Mouse (Mus musculus) heart, embryonic 14.5 days (tissue): ENCODE data around the gene Pkp4. TPM values are rescaled to one million over a fixed set of nuclear protein-coding genes. Genes with fewer than 3 reads are reported as not detected.

ENCODE experiments used
- ATAC-seq: fragments of 200-750 bp; cut with Nextera tagmentation; 2 replicates; pipeline ENCODE4 v1.8.0; 2017; ENCODE audit warnings: low read depth, moderate TSS enrichment; ENCODE audit not compliant: insufficient number of reproducible peaks, insufficient read depth, low FRiP score
- H3K27ac ChIP-seq, 2 experiments: fragments of 200-500 bp in 1 of 2; fragments of 300-500 bp in 1 of 2; sonication (generic) in 1 of 2; replicated peaks in 1 of 2; 2 replicates each; pipeline ENCODE4 v1.5.1; 2012 to 2014; ENCODE audit warnings: low read depth in 2 of 2, low read length in 2 of 2, control low read depth in 1 of 2, mild to moderate bottlenecking in 1 of 2, mixed read lengths in 1 of 2; ENCODE audit not compliant: control insufficient read depth in 1 of 2, insufficient read depth in 1 of 2
- H3K27me3 ChIP-seq: fragments of 300-500 bp; sonication (generic); 2 replicates; pipeline ENCODE4 v1.6.1; 2014; ENCODE audit warnings: mild to moderate bottlenecking, low read length, control low read depth; ENCODE audit not compliant: control insufficient read depth, insufficient read depth
- H3K36me3 ChIP-seq: fragments of 300-500 bp; sonication (generic); 2 replicates; pipeline ENCODE4 v1.6.1; 2014; ENCODE audit warnings: mild to moderate bottlenecking, control low read depth, low read length, mixed read lengths; ENCODE audit not compliant: control insufficient read depth, insufficient read depth
- H3K4me1 ChIP-seq, 2 experiments: fragments of 200-500 bp in 1 of 2; fragments of 300-500 bp in 1 of 2; sonication (generic) in 1 of 2; 2 replicates each; pipeline ENCODE4 v1.6.1; 2012 to 2014; ENCODE audit warnings: low read length in 2 of 2, control low read depth in 1 of 2, mixed read lengths in 1 of 2; ENCODE audit not compliant: control insufficient read depth in 2 of 2, insufficient read depth in 2 of 2
- H3K4me2 ChIP-seq: fragments of 300-500 bp; sonication (generic); 2 replicates; pipeline ENCODE4 v1.6.1; 2014; ENCODE audit warnings: mild to moderate bottlenecking, low read length
- H3K4me3 ChIP-seq, 2 experiments: fragments of 200-500 bp in 1 of 2; fragments of 300-500 bp in 1 of 2; sonication (generic) in 1 of 2; 2 replicates each; pipeline ENCODE4 v1.5.1; 2012 to 2014; ENCODE audit warnings: low read length in 2 of 2, mild to moderate bottlenecking in 2 of 2, control low read depth in 1 of 2, low read depth in 1 of 2, moderate library complexity in 1 of 2; ENCODE audit not compliant: control insufficient read depth in 1 of 2, insufficient read depth in 1 of 2
- H3K9ac ChIP-seq: fragments of 300-500 bp; sonication (generic); 2 replicates; pipeline ENCODE4 v1.6.1; 2014; ENCODE audit warnings: mild to moderate bottlenecking, low read length
- H3K9me3 ChIP-seq: fragments of 300-500 bp; sonication (generic); 2 replicates; pipeline ENCODE4 v1.6.1; 2016; ENCODE audit warnings: low read length, control low read depth; ENCODE audit not compliant: control insufficient read depth
- WGBS: fragments of 180-500 bp; shearing (Covaris S2); extraction: QIAGEN DNeasy Blood & Tissue Kit; methylation state at CpG from one replicate; pipeline ENCODE4 v1.1.7; 2014; 5-methylcytosine and 5-hydroxymethylcytosine counted together
- polyA plus RNA-seq: library from polyadenylated mRNA; unstranded; fragments of >200 nt; fragmentation: Nextera tagmentation; extraction: Ambion mirVana; gene quantifications from 2 replicates; pipeline ENCODE4 v1.2.1, GENCODE M21; 2014

Pkp4 gene
- polyA plus RNA-seq, 1 experiment from 2014 or later, result 54.8 TPM

DNA sequence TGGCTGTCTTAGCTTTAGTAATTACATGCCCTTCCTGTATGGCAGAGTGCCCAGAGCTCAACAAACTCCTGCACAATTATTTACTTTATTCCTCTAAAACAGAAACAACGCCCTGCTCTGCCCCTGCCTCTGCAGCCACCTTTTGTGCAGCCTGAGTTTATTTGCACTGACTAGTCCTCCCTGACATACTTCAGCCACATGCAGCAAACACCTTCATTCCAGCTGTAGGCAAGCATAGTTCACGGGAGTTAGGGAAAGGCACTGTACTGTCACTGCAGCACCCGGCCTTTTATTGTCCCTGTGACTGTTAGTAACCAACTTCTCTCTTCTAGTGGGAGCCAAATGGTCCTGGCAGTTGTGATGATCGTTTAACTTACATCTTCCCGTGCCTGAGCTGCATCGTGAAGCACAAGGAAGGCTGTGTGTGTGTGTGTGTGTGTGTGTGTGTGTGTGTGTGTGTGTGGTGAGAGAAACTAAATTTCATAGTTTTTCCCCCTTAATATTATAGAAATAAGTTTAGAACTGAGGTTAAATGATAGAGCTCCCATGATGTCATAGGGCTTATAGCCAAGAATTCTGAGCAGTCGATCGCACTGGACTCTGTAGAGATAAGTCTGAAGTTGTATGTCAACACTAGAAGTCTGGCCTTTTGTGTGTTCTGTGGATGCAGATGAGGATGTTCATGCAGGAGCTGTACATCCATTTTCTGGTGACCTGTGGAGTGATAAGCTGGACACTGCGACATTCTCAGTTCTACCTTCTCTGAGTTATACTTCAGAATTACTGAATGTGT is 59.5 kb downstream of the Pkp4 start:
- Histone ChIP-seq H3K9me3 (no peaks in the 10 kb centered on the region), H3K4me1 (peaks cover 13 to 29% of the 10 kb centered on the region in 2 experiments), H3K36me3 (peaks cover 27% of the 10 kb centered on the region), H3K27me3 (no peaks in the 10 kb centered on the region), H3K4me2 (peak overlapping the region; percentile 36), H3K9ac (peak overlapping the region; percentile 42), H3K27ac (peak overlapping the region; percentile 89 to 91), H3K4me3 (no peak overlapping the region)
- peak; percentile 64; the same call in 1 of the 2 replicates for ATAC-seq
- WGBS, result 7% methylated on average over 9 of the region's 9 CpGs

DNA sequence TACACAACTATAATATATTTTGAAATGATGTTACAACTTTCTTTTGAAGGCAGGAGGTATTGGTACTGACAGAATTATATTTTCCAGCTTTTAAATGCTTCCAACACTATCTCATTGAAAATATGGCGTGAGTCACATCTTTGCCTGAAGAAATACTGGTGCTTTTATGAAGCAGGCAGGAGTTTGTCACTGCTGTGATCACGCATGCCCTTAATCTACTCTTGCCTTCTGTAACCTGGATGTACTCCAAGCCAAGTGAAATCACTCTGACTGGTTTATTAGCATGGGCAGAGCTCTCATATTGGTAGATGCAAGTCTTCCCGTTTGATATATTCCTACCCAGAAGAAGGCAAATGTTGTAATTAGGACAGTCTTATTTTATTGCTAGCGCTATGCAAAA is 65.7 kb downstream of the Pkp4 start:
- WGBS, result 66% methylated on average over 4 of the region's 4 CpGs
- no peak for ATAC-seq
- Histone ChIP-seq H3K9me3 (no peaks in the 10 kb centered on the region), H3K4me1 (peaks cover 5 to 8% of the 10 kb centered on the region in 2 experiments), H3K4me3 (no peak overlapping the region), H3K36me3 (0 out of 2 replicates have a peak, but pooled peaks cover 3% of the 10 kb centered on the region), H3K9ac (no peak overlapping the region), H3K27me3 (no peaks in the 10 kb centered on the region), H3K4me2 (no peak overlapping the region), H3K27ac (no peak overlapping the region)

DNA sequence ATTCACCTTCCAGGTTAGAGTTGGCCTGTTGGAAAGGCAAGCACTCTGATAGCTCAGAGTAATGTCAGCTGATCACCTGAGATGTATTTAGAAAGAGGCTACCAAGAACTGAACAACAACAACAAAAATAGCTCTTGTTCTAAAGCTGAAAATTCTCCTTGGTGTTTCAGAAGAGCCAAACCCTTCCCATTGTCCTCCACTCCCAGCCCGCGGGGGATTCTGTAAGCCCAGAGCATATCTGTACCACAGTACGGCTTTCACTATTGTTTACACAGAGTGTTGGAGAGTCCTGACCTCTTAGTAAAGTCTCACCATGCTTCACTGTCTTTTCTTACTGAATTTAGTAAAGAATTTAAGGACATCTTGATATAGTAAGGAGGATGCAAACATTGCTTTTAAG is 66.4 kb downstream of the Pkp4 start:
- H3K9me3 ChIP-seq, result no peaks in the 10 kb centered on the region
- 73% methylated on average over 3 of the region's 3 CpGs for WGBS
- no peak overlapping the region for H3K9ac ChIP-seq
- ATAC-seq, result no peak
- peaks cover 7 to 10% of the 10 kb centered on the region in 2 experiments; a peak in 3 of 4 replicates for H3K4me1 ChIP-seq
- no peaks in the 10 kb centered on the region for H3K27me3 ChIP-seq
- H3K4me3 ChIP-seq, result no peak overlapping the region
- peaks cover 8% of the 10 kb centered on the region; the same call in 1 of the 2 replicates for H3K36me3 ChIP-seq
- no peak overlapping the region for H3K4me2 ChIP-seq
- no peak overlapping the region for H3K27ac ChIP-seq

DNA sequence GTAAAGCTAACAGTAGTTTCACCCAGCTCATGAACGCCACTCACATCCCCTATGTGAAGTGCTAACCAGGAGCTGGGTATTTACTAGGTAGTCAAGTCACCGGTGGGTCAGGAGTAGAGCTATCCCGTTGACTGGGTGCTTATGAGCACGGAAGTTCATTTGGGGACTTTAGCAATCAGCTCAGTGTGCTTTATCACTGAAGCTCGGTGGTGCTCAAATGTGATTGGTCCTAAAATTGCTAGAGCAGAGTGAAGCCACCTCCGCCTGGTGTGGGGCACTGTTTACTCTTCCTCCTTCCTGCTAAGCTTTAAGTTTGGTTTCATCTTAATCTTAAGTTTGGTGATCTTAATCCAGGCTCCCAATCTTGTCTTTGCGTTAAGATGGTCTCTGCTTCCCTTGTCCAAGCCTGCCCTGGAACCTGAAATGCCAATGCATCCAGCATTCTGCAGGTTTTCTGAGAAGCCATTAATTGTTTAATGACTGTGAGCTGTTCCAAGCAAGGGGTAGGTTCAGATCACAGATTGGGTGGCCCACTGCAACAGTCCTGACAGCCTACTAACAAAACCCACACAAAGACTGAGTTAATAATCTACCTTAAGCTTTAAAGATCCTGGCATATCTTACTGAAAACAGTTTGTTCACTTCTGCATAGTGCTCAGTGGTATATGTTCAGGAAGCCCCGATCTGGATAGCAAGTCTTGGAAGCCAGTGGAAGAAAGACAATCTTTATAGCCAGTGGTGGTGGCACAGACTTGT is 67.0 kb downstream of the Pkp4 start:
- ATAC-seq, result no peak
- Histone ChIP-seq H3K27me3 (no peaks in the 10 kb centered on the region), H3K9ac (no peak overlapping the region), H3K4me1 (peaks cover 10 to 11% of the 10 kb centered on the region in 2 experiments; a peak in 3 of 4 replicates), H3K4me3 (no peak overlapping the region), H3K27ac (no peak overlapping the region), H3K4me2 (no peak overlapping the region), H3K36me3 (peaks cover 15% of the 10 kb centered on the region; the same call in 1 of the 2 replicates), H3K9me3 (no peaks in the 10 kb centered on the region)
- 82% methylated on average over 8 of the region's 8 CpGs for WGBS

DNA sequence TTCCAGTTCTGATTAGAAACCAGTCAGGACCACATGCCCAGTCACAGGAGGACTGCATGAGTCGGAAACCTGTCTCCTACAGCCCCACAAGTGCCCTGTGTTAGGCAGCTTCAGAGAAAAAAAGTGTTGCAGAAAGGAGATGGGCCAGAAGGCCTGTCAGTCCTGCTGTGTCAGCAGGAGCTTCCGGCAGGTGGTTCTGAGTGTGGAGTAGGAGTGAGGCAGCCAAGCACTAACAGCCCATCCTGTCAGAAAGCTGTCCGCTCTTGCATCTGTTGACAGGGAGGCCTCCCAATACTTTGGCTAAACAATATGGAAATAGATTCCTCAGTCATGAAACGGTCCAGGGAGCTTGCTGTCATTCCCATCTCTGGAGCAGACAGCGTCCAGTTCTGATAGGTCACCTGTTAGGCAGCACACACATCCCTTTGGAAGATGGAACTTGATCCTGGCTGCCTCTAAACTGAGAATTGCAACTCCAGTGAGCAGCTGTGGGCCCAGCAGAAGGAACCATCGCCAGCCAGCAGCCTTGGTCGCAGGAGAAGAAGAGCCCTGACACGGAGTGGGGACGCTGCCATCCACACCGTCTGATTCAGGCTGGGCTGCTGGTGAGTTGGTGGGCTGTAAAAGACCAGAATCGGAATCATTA is 68.7 kb downstream of the Pkp4 start:
- no peak overlapping the region for H3K4me2 ChIP-seq
- ATAC-seq, result no peak
- no peak overlapping the region for H3K27ac ChIP-seq
- H3K4me1 ChIP-seq, result peaks cover 19 to 24% of the 10 kb centered on the region in 2 experiments
- H3K36me3 ChIP-seq, result peaks cover 16% of the 10 kb centered on the region; the same call in 1 of the 2 replicates
- H3K27me3 ChIP-seq, result no peaks in the 10 kb centered on the region
- H3K4me3 ChIP-seq, result no peak overlapping the region
- H3K9ac ChIP-seq, result no peak overlapping the region
- H3K9me3 ChIP-seq, result no peaks in the 10 kb centered on the region
- WGBS, result 78% methylated on average over 11 of the region's 11 CpGs

DNA sequence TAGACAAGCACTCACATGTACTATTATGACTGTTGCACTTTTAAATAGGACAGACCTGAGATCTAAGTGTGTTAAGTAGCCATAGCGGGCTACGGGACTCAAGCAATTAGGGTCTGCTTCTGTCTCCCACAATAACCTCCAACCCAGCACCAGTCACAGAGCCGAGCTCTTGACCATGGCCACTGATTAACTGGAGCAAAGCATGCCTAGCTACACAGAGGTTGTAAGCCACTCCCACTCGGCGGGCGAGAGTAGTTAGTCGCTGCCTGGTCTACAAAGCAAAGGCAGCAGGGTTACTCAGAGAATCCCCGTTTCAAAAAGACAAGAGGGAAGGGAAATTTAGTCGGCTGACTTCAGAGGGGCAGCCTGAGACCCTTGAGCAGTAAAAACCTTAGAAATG is 70.0 kb downstream of the Pkp4 start:
- ATAC-seq, result no peak
- Histone ChIP-seq H3K27ac (no peak overlapping the region), H3K4me3 (no peak overlapping the region), H3K36me3 (peaks cover 16% of the 10 kb centered on the region; the same call in 1 of the 2 replicates), H3K4me2 (no peak overlapping the region), H3K9me3 (no peaks in the 10 kb centered on the region), H3K27me3 (no peaks in the 10 kb centered on the region), H3K9ac (no peak overlapping the region), H3K4me1 (peaks cover 17 to 29% of the 10 kb centered on the region in 2 experiments)
- 70% methylated on average over 9 of the region's 9 CpGs for WGBS

DNA sequence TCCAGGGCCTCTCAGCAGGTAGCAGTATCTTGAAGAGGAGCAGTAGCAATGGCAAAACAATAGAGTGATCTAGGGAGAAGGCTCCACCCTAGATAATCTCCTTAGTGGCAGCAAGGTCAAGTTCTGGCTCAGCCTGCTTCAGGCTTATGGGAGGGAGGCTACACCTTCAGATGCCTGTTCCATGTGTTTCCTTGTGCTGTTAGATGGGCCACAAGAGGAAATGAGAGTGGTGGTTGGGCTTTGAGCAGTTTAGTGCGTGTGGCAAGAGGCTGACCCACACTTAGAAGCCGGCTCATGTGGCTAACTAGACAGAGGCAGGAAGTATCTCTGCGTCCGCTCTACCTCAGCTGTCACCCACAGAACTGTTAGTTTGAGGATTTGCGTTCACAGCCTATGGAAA is 70.9 kb downstream of the Pkp4 start:
- H3K27me3 ChIP-seq, result no peaks in the 10 kb centered on the region
- no peak for ATAC-seq
- peaks cover 16% of the 10 kb centered on the region; the same call in 1 of the 2 replicates for H3K36me3 ChIP-seq
- no peak overlapping the region for H3K9ac ChIP-seq
- 74% methylated on average over 5 of the region's 5 CpGs for WGBS
- no peak overlapping the region for H3K27ac ChIP-seq
- no peaks in the 10 kb centered on the region for H3K9me3 ChIP-seq
- no peak overlapping the region for H3K4me2 ChIP-seq
- H3K4me1 ChIP-seq, result peaks cover 17 to 24% of the 10 kb centered on the region in 2 experiments
- no peak overlapping the region for H3K4me3 ChIP-seq
